Mouse (Mus musculus) brown adipose tissue, adult 24 weeks (tissue): ENCODE measurements around the gene Arl15. TPM values are rescaled to one million over a fixed set of nuclear protein-coding genes. Genes with fewer than 3 reads are reported as not detected.

ENCODE experiments used
- H3K27ac ChIP-seq: fragments of 200-500 bp; replicated peaks from 2 replicates; pipeline ENCODE4 v1.5.1; 2012; ENCODE audit warnings: low read depth, mild to moderate bottlenecking, low read length
- H3K4me1 ChIP-seq: fragments of 200-500 bp; 2 replicates; pipeline ENCODE4 v1.6.1; 2012; ENCODE audit warnings: low read length, mixed read lengths; ENCODE audit not compliant: control insufficient read depth, insufficient read depth, insufficient read length
- H3K4me3 ChIP-seq: fragments of 200-500 bp; 2 replicates; pipeline ENCODE4 v1.5.1; 2012; ENCODE audit warnings: low read depth, mild to moderate bottlenecking, low read length, moderate library complexity; ENCODE audit not compliant: insufficient read depth
- polyA plus RNA-seq: library from polyadenylated mRNA; stranded (reverse); fragments of >200 nt; gene quantifications from 2 replicates; pipeline ENCODE4 v1.2.4, GENCODE M21; 2012; ENCODE audit not compliant: missing spikeins, insufficient read depth, insufficient read length

The Arl15 gene
- polyA plus RNA-seq, 1 experiment = 9.0 TPM

DNA sequence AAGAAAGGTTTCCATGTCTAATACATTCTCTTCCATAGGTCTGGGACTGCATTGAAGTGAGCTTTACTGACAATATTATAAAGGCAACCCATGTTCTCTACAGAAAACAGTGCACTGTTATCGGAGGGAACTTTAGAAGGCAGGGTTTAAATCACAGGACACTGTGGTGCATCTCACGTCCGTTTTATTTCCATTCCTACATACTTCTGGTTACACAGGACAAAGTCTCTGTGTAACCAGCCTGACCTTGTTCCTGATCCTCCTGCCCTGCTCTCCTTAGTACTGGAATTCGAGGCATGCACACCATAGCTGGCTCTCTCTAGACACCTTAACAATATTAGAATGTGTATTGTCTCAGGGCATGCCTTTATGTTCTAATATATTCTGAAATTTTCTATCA, 368.4 kb downstream of the Arl15 start:
- Histone ChIP-seq H3K27ac (no peak overlapping the region), H3K4me3 (no peak overlapping the region), H3K4me1 (peaks cover 2% of the 10 kb centered on the region; the same call in 1 of the 2 replicates)

- Histone ChIP-seq H3K27ac (no peak overlapping the region), H3K4me3 (no peak overlapping the region), H3K4me1 (no peaks in the 10 kb centered on the region)
These were observed 371.3 kb downstream of the Arl15 start for GRCm38 (mm10) chr13:114165616-114166015.

- Histone ChIP-seq H3K27ac (no peak overlapping the region), H3K4me3 (no peak overlapping the region), H3K4me1 (no peaks in the 10 kb centered on the region)
These were observed 372.3 kb downstream of the Arl15 start for GRCm38 (mm10) chr13:114166439-114167183.

GRCm38 (mm10) chr13:114170061-114170460, 375.8 kb downstream of the Arl15 start:
- no peak overlapping the region for H3K27ac ChIP-seq
- no peak overlapping the region for H3K4me3 ChIP-seq
- H3K4me1 ChIP-seq = no peaks in the 10 kb centered on the region

DNA sequence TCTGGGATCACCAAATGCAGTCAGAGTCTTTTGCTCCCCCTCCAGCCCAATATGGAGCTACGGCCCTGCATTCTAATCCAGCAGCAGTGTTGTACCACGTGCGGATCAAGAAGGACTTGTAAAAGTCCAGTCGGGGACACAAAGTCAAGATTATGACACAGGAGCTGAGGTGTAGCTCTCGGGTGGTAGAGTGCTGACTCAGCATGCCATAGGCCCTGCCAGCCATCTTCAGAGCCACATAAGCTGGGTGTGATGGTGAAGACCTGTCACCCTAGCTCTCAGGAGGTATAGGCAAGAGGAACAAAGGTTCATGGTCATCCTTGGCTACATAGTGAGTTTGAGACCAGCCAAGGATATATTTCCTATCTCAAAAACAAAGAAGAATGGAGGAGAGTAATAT, 377.2 kb downstream of the Arl15 start:
- Histone ChIP-seq H3K4me1 (no peaks in the 10 kb centered on the region), H3K27ac (no peak overlapping the region), H3K4me3 (no peak overlapping the region)

GRCm38 (mm10) chr13:114188107-114188506, 393.8 kb downstream of the Arl15 start:
- no peak overlapping the region for H3K4me3 ChIP-seq
- no peak overlapping the region for H3K27ac ChIP-seq
- no peaks in the 10 kb centered on the region for H3K4me1 ChIP-seq

GRCm38 (mm10) chr13:114188801-114189200, 394.5 kb downstream of the Arl15 start:
- Histone ChIP-seq H3K27ac (no peak overlapping the region), H3K4me1 (no peaks in the 10 kb centered on the region), H3K4me3 (no peak overlapping the region)

GRCm38 (mm10) chr13:114189441-114189840, 395.1 kb downstream of the Arl15 start:
- Histone ChIP-seq H3K4me1 (no peaks in the 10 kb centered on the region), H3K27ac (no peak overlapping the region), H3K4me3 (no peak overlapping the region)

GRCm38 (mm10) chr13:114190898-114191297, 396.6 kb downstream of the Arl15 start:
- no peak overlapping the region for H3K27ac ChIP-seq

DNA sequence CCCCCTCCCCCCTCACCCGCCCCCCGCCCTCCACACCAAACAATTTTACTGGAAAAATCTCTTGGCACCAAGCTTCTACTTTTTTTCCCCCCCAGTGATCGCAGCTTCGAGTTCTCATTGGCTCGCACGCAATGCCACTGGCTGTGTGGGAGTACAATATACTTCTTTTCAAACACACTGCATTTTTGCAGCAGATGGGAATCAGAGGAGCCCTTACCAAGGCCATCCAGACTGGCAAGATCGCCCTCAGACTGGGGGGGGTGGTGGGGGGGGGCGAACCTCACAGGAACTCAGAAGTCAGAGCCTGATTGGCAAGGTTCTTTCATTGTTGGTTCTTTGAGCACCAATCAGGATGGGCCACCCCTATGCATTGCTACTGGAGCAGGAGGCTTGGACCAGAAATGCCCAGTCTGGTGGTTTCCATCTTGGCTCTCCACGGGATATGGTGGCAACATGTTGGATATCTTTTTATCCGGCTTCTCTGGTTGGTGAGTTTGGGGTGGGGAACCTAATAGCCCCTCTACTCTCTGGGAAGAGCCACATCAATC, 404.0 kb downstream of the Arl15 start:
- H3K4me1 ChIP-seq = no peaks in the 10 kb centered on the region
- H3K27ac ChIP-seq = no peak overlapping the region
- H3K4me3 ChIP-seq = no peak overlapping the region

More at GRCm38 (mm10) chr13:114190898-114191297, 396.6 kb downstream of the Arl15 start:
- H3K4me1 ChIP-seq = no peaks in the 10 kb centered on the region
- H3K4me3 ChIP-seq = no peak overlapping the region

- H3K4me1 ChIP-seq = no peaks in the 10 kb centered on the region
- H3K27ac ChIP-seq = no peak overlapping the region
These were observed 405.4 kb downstream of the Arl15 start for GRCm38 (mm10) chr13:114199746-114200145.

DNA sequence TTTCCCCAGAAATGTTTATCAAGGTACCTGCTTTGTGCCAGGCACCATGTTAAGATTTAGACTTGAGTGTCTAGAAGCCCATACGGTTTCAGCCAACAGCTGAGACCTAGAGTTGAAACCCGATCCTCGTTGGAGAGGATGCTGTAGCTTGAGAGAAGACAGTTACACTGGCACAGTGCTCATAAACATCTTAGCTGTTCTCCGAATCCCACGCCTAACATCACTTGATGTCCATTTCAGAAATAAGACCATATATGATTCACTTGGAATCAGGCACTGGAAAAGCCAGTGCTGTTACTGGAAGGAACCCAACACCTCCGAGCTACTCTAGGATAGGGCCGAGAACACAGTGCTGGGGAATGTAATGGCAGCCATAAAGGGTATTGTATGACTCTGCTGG, 406.2 kb downstream of the Arl15 start:
- Histone ChIP-seq H3K4me1 (no peaks in the 10 kb centered on the region), H3K27ac (no peak overlapping the region), H3K4me3 (no peak overlapping the region)

More at GRCm38 (mm10) chr13:114199746-114200145, 405.4 kb downstream of the Arl15 start:
- H3K4me3 ChIP-seq = no peak overlapping the region

DNA sequence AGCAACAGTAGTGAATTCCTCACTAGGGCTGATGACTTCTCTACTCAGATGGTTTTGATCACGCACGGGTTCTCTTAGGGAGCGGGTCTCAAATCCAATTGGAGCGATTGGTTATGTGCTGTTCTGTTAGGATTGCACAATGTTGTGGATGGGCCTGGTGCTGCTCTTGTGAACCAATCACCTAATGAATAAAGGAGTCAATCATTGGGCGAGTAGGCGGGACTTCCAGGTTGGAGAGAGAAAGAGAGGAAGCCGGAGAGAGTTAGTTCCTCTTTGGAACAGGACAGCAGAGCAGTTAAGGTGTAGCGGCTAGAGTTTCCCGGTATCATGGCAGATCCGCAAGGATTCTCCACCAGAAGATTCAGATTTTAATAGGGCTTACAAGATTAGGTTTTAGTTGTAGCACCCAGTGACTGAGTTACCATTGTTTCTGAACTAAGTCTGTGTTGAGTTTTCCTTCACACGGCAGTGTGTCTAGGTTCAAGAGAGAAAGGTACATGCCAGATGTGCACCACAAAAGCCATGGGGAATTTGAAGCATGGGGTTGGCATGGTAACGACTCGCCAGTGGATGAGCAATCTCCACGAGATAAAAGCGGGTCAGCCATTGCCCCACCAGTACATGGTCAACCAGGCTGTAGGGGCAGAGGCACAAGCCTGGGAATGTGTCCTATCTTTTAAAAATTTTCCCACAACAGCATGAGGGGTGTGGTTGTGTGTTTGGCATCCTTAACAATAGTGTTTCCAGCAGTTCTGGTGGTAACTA, 408.7 kb downstream of the Arl15 start:
- Histone ChIP-seq H3K27ac (no peak overlapping the region), H3K4me1 (no peaks in the 10 kb centered on the region)

More for the DNA sequence above, 408.7 kb downstream of the Arl15 start:
- no peak overlapping the region for H3K4me3 ChIP-seq
